Mouse (Mus musculus) CH12.LX (cell line): Measurements from ENCODE around the gene Sirt6. TPM values are rescaled to one million over a fixed set of nuclear protein-coding genes. Genes with fewer than 3 reads are reported as not detected.

ENCODE experiments used
- DNase-seq: peaks from one replicate; pipeline ENCODE4 v3.0.0-alpha.2; 2013; ENCODE audit errors: extremely low read depth
- H3K27ac ChIP-seq: 2 replicates; pipeline ENCODE4 v1.5.1; 2012; ENCODE audit warnings: low read depth, mild to moderate bottlenecking, control low read depth, moderate library complexity; ENCODE audit not compliant: insufficient read depth
- H3K27me3 ChIP-seq: replicated peaks from 2 replicates; pipeline ENCODE3; 2012; ENCODE audit warnings: inconsistent platforms
- H3K36me3 ChIP-seq, 2 experiments: replicated peaks in 1 of 2; 2 replicates each; pipeline versions ENCODE3 to v1.6.1; 2012; ENCODE audit warnings: inconsistent platforms in 1 of 2, low read length in 1 of 2, mild to moderate bottlenecking in 1 of 2, mixed read lengths in 1 of 2, moderate library complexity in 1 of 2; ENCODE audit not compliant: control insufficient read depth in 1 of 2, insufficient read depth in 1 of 2
- H3K4me1 ChIP-seq, 2 experiments: 2 replicates each; pipeline ENCODE4 v1.6.1; 2012; ENCODE audit warnings: inconsistent platforms in 1 of 2, moderate library complexity in 1 of 2; ENCODE audit not compliant: insufficient read depth in 2 of 2, control insufficient read depth in 1 of 2
- H3K4me2 ChIP-seq: 2 replicates; pipeline ENCODE4 v1.6.1; 2012; ENCODE audit warnings: low read depth, mild to moderate bottlenecking, control low read depth; ENCODE audit not compliant: poor library complexity, insufficient read depth, severe bottlenecking
- H3K4me3 ChIP-seq, 3 experiments: fragments of 150-350 bp in 1 of 3; sonication (generic) in 1 of 3; replicated peaks in 1 of 3; 2 replicates each; pipeline versions ENCODE3 to v1.5.1; 2011 to 2012; ENCODE audit warnings: low read depth in 2 of 3, low read length in 2 of 3, mild to moderate bottlenecking in 2 of 3, moderate library complexity in 2 of 3, control low read depth in 1 of 3, improper control_type of control experiment in 1 of 3, inconsistent platforms in 1 of 3, mixed read lengths in 1 of 3; ENCODE audit not compliant: poor library complexity in 1 of 3
- H3K79me2 ChIP-seq: replicated peaks from 2 replicates; pipeline ENCODE4 v1.6.1; 2012; ENCODE audit warnings: mild to moderate bottlenecking, moderate library complexity; ENCODE audit not compliant: control insufficient read depth, poor library complexity, insufficient read depth, severe bottlenecking; ENCODE audit errors: extremely low read depth
- H3K9ac ChIP-seq: 2 replicates; pipeline ENCODE4 v1.6.1; 2012; ENCODE audit warnings: low read depth, mild to moderate bottlenecking, control low read depth, moderate library complexity; ENCODE audit not compliant: insufficient read depth
- H3K9me3 ChIP-seq: replicated peaks from 2 replicates; pipeline ENCODE3; 2012; ENCODE audit warnings: low read length, inconsistent platforms, mixed read lengths
- BHLHE40 ChIP-seq: IDR thresholded peaks from 2 replicates; pipeline ENCODE4 v1.6.1; 2011; ENCODE audit warnings: mild to moderate bottlenecking, low read depth, low read length, improper control_type of control experiment
- CHD1 ChIP-seq: IDR thresholded peaks from 2 replicates; pipeline ENCODE4 v1.6.1; 2012; ENCODE audit warnings: low read depth, low read length, improper control_type of control experiment, inconsistent platforms
- CHD2 ChIP-seq: IDR thresholded peaks from 2 replicates; pipeline ENCODE4 v1.6.1; 2011; ENCODE audit warnings: low read length, improper control_type of control experiment
- E2F4 ChIP-seq: IDR thresholded peaks from 2 replicates; pipeline ENCODE4 v1.6.1; 2011; ENCODE audit warnings: low read depth, low read length, improper control_type of control experiment; ENCODE audit not compliant: insufficient replicate concordance
- ETS1 ChIP-seq: conservative IDR thresholded peaks from 2 replicates; pipeline ENCODE4 v1.6.1; 2012; ENCODE audit warnings: low read depth, mild to moderate bottlenecking, inconsistent platforms, low read length, improper control_type of control experiment, moderate library complexity
- KAT2A ChIP-seq: IDR thresholded peaks from 2 replicates; pipeline ENCODE4 v1.6.1; 2012; ENCODE audit warnings: low read length, improper control_type of control experiment, inconsistent platforms; ENCODE audit not compliant: insufficient replicate concordance
- MAX ChIP-seq: IDR thresholded peaks from 2 replicates; pipeline ENCODE4 v1.6.1; 2011; ENCODE audit warnings: low read length, improper control_type of control experiment
- MEF2A ChIP-seq: IDR thresholded peaks from 2 replicates; pipeline ENCODE4 v1.6.1; 2014; ENCODE audit warnings: low read depth, mild to moderate bottlenecking, inconsistent platforms, low read length, improper control_type of control experiment, borderline replicate concordance
- MYC ChIP-seq: IDR thresholded peaks from 2 replicates; pipeline ENCODE4 v1.6.1; 2011; ENCODE audit warnings: low read depth, mild to moderate bottlenecking, improper control_type of control experiment, low read length
- NRF1 ChIP-seq: IDR thresholded peaks from 2 replicates; pipeline ENCODE4 v1.6.1; 2014; ENCODE audit warnings: low read depth, mild to moderate bottlenecking, inconsistent platforms, low read length, improper control_type of control experiment, moderate library complexity
- POLR2AphosphoS2 ChIP-seq: IDR thresholded peaks from 2 replicates; pipeline ENCODE4 v1.6.1; 2011; ENCODE audit warnings: low read depth, low read length, improper control_type of control experiment
- RCOR1 ChIP-seq: conservative IDR thresholded peaks from 2 replicates; pipeline ENCODE4 v1.6.1; 2012; ENCODE audit warnings: low read depth, mild to moderate bottlenecking, inconsistent platforms, low read length, improper control_type of control experiment
- SIN3A ChIP-seq: IDR thresholded peaks from 2 replicates; pipeline ENCODE4 v1.6.1; 2012; ENCODE audit warnings: low read length, improper control_type of control experiment, inconsistent platforms
- TBP ChIP-seq: conservative IDR thresholded peaks from 2 replicates; pipeline ENCODE4 v1.6.1; 2011; ENCODE audit warnings: low read depth, low read length, improper control_type of control experiment
- TCF12 ChIP-seq: IDR thresholded peaks from 2 replicates; pipeline ENCODE4 v1.6.1; 2014; ENCODE audit warnings: low read depth, mild to moderate bottlenecking, inconsistent platforms, low read length, improper control_type of control experiment
- USF1 ChIP-seq: IDR thresholded peaks from 2 replicates; pipeline ENCODE4 v1.6.1; 2014; ENCODE audit warnings: low read depth, mild to moderate bottlenecking, inconsistent platforms, low read length, improper control_type of control experiment
- USF2 ChIP-seq: conservative IDR thresholded peaks from 2 replicates; pipeline ENCODE4 v1.6.1; 2011; ENCODE audit warnings: low read depth, low read length, improper control_type of control experiment
- dilution Hi-C: fragments of 300-500 bp; cut with MboI; formaldehyde crosslinking; loops from 2 replicates; pipeline ENCODE4 v1.14.3; 2020; ENCODE audit warnings: low sequenced_read_pairs; ENCODE audit not compliant: extremely low pct_unique_long_range_greater_than_20kb, extremely low pct_ligation_motif_present
- in situ Hi-C: fragments of 300-500 bp; cut with MboI; formaldehyde crosslinking; loops from 3 replicates; pipeline ENCODE4 v1.14.3; 2019; ENCODE audit warnings: low sequenced_read_pairs, low pct_ligation_motif_present, low pct_unique_long_range_greater_than_20kb, mixed read lengths
- polyA plus RNA-seq: library from polyadenylated mRNA; unstranded; fragments of >175 nt; gene quantifications from 2 replicates; pipeline ENCODE4 v1.2.1, GENCODE M21; 2012; ENCODE audit warnings: low read depth; ENCODE audit not compliant: insufficient read length
- total RNA-seq, 2 experiments: library from RNA; depleted of rRNA; stranded (reverse); fragments of 300-350 nt in 1 of 2; fragments of >200 nt in 1 of 2; gene quantifications; 2 replicates each; pipeline ENCODE4 v1.2.3; 2012 to 2014

Gene Sirt6
- total and polyA plus RNA-seq, 3 experiments: 16.9 to 36.4 (median 17.8) TPM

DNA sequence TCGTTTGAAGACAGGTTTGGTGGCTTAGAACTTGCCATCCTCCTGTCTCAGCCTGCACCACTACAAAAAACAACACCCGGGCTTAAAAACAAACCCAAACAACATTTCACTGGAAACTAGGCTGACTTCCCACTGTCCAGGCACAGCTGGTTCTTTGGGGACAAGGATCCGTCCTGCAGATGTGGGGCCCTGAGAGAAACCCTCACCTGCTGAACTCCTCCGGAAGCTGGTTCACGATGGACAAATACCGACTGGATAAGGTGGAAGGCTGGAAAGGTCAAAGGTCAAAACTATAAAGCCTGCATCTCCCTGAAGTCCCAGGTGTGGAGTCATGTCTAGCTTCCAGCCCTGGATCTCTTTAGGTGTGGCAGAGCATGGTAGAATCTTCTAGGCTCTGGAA, 28.7 kb downstream of the Sirt6 start:
- TF ChIP-seq NRF1 (no peak), CHD2 (no peak), SIN3A (no peak), MAX (no peak)
- DNase-seq: no peak
- no peaks in the 10 kb centered on the region for H3K36me3 ChIP-seq
- H3K4me1 ChIP-seq: peaks cover 16 to 18% of the 10 kb centered on the region in 2 experiments
- H3K9me3 ChIP-seq: no peaks in the 10 kb centered on the region
- H3K27me3 ChIP-seq: peaks cover 74% of the 10 kb centered on the region
- dilution Hi-C loops (no loop called here), in situ Hi-C loops (no loop called here)
- H3K4me3 ChIP-seq: no peak overlapping the region
- no peaks in the 10 kb centered on the region for H3K79me2 ChIP-seq
- H3K9ac ChIP-seq: no peak overlapping the region
- H3K4me2 ChIP-seq: no peak overlapping the region
- no peak overlapping the region for H3K27ac ChIP-seq

- Histone ChIP-seq H3K9me3 (no peaks in the 10 kb centered on the region), H3K9ac (no peak overlapping the region), H3K27me3 (peaks cover 79% of the 10 kb centered on the region), H3K4me2 (no peak overlapping the region), H3K4me3 (no peak overlapping the region), H3K36me3 (no peaks in the 10 kb centered on the region), H3K79me2 (no peaks in the 10 kb centered on the region), H3K27ac (no peak overlapping the region), H3K4me1 (peaks cover 16 to 18% of the 10 kb centered on the region in 2 experiments)
- dilution Hi-C loops: no loop called here
- in situ Hi-C loops: no loop called here
- no peak for TF ChIP-seq RCOR1
- no peak for TF ChIP-seq USF1
- no peak for TF ChIP-seq NRF1
- no peak for TF ChIP-seq MYC
- TF ChIP-seq KAT2A: no peak
- no peak for TF ChIP-seq MAX
- TF ChIP-seq BHLHE40: no peak
- TF ChIP-seq E2F4: no peak
- TF ChIP-seq MEF2A: no peak
- no peak for TF ChIP-seq TBP
- TF ChIP-seq USF2: no peak
- TF ChIP-seq CHD1: no peak
- TF ChIP-seq POLR2AphosphoS2: no peak
- no peak for TF ChIP-seq TCF12
- TF ChIP-seq ETS1: no peak
- no peak for DNase-seq
These were observed 29.3 kb downstream of the Sirt6 start for GRCm38 (mm10) chr10:81598342-81598741.
